Mouse (Mus musculus) MEL (cell line): ENCODE results near the gene Serpina1b. TPM values are rescaled to one million over a fixed set of nuclear protein-coding genes. Genes with fewer than 3 reads are reported as not detected.

Source experiments
- DNase-seq: peaks from one replicate; pipeline ENCODE4 v3.0.0; 2011; ENCODE audit warnings: low read depth, low spot score
- H3K27ac ChIP-seq: 2 replicates; pipeline ENCODE4 v1.5.1; 2012; ENCODE audit warnings: low read depth, mild to moderate bottlenecking, control low read depth, low read length, moderate library complexity; ENCODE audit not compliant: control insufficient read depth
- H3K27me3 ChIP-seq, 2 experiments: fragments of 150-350 bp in 1 of 2; sonication (generic) in 1 of 2; 2 replicates each; pipeline ENCODE4 v1.6.1; 2012; ENCODE audit warnings: low read length in 2 of 2, mild to moderate bottlenecking in 2 of 2, improper control_type of control experiment in 1 of 2, moderate library complexity in 1 of 2; ENCODE audit not compliant: insufficient read depth in 2 of 2, control insufficient read depth in 1 of 2
- H3K36me3 ChIP-seq, 2 experiments: 2 replicates each; pipeline ENCODE4 v1.6.1; 2012 to 2014; ENCODE audit warnings: low read length in 2 of 2, improper control_type of control experiment in 1 of 2, inconsistent platforms in 1 of 2, mild to moderate bottlenecking in 1 of 2; ENCODE audit not compliant: insufficient read depth in 2 of 2, control insufficient read depth in 1 of 2
- H3K4me1 ChIP-seq, 2 experiments: fragments of 150-350 bp in 1 of 2; sonication (generic) in 1 of 2; 2 replicates each; pipeline ENCODE4 v1.6.1; 2012; ENCODE audit warnings: low read length in 2 of 2, improper control_type of control experiment in 1 of 2, mild to moderate bottlenecking in 1 of 2; ENCODE audit not compliant: insufficient read depth in 2 of 2, control insufficient read depth in 1 of 2
- H3K4me3 ChIP-seq, 2 experiments: fragments of 150-350 bp in 1 of 2; sonication (generic) in 1 of 2; 2 replicates each; pipeline ENCODE4 v1.5.1; 2012; ENCODE audit warnings: low read depth in 2 of 2, low read length in 2 of 2, mild to moderate bottlenecking in 2 of 2, moderate library complexity in 2 of 2, control low read depth in 1 of 2, improper control_type of control experiment in 1 of 2; ENCODE audit not compliant: control insufficient read depth in 1 of 2, insufficient read depth in 1 of 2
- H3K79me2 ChIP-seq: 2 replicates; pipeline ENCODE4 v1.6.1; 2012; ENCODE audit warnings: mild to moderate bottlenecking, low read length, moderate library complexity; ENCODE audit not compliant: control insufficient read depth, poor library complexity, insufficient read depth
- H3K9ac ChIP-seq: 2 replicates; pipeline ENCODE4 v1.6.1; 2012; ENCODE audit warnings: low read depth, mild to moderate bottlenecking, control low read depth, low read length, moderate library complexity; ENCODE audit not compliant: control insufficient read depth, poor library complexity, severe bottlenecking
- H3K9me3 ChIP-seq: fragments of 150-350 bp; sonication (generic); replicated peaks from 2 replicates; pipeline ENCODE4 v1.6.1; 2012; ENCODE audit warnings: mild to moderate bottlenecking, low read length, improper control_type of control experiment, moderate library complexity; ENCODE audit not compliant: insufficient read depth
- BHLHE40 ChIP-seq: IDR thresholded peaks from 2 replicates; pipeline ENCODE4 v1.6.1; 2012; ENCODE audit warnings: low read depth, mild to moderate bottlenecking, inconsistent platforms, low read length, improper control_type of control experiment, borderline replicate concordance
- CHD2 ChIP-seq: IDR thresholded peaks from 2 replicates; pipeline ENCODE4 v1.6.1; 2011; ENCODE audit warnings: low read length, improper control_type of control experiment
- E2F4 ChIP-seq: IDR thresholded peaks from 2 replicates; pipeline ENCODE4 v1.6.1; 2011; ENCODE audit warnings: low read depth, low read length, improper control_type of control experiment, borderline replicate concordance
- EP300 ChIP-seq, 2 experiments: IDR thresholded peaks; 2 replicates each; pipeline ENCODE4 v1.6.1; 2011; ENCODE audit warnings: improper control_type of control experiment in 2 of 2, low read length in 2 of 2, low read depth in 1 of 2, mild to moderate bottlenecking in 1 of 2
- GABPA ChIP-seq: IDR thresholded peaks from 2 replicates; pipeline ENCODE4 v1.6.1; 2012; ENCODE audit warnings: low read depth, mild to moderate bottlenecking, inconsistent platforms, low read length, improper control_type of control experiment, moderate library complexity
- GATA1 ChIP-seq: IDR thresholded peaks from 2 replicates; pipeline ENCODE4 v1.6.1; 2011; ENCODE audit warnings: low read depth, low read length, improper control_type of control experiment
- MAX ChIP-seq: IDR thresholded peaks from 2 replicates; pipeline ENCODE4 v1.6.1; 2011; ENCODE audit warnings: low read length, improper control_type of control experiment
- MAZ ChIP-seq: IDR thresholded peaks from 2 replicates; pipeline ENCODE4 v1.6.1; 2012; ENCODE audit warnings: low read depth, mild to moderate bottlenecking, inconsistent platforms, low read length, improper control_type of control experiment
- MXI1 ChIP-seq: IDR thresholded peaks from 2 replicates; pipeline ENCODE4 v1.6.1; 2011; ENCODE audit warnings: mild to moderate bottlenecking, low read depth, low read length, improper control_type of control experiment
- NRF1 ChIP-seq: IDR thresholded peaks from 2 replicates; pipeline ENCODE4 v1.6.1; 2014; ENCODE audit warnings: low read depth, mild to moderate bottlenecking, inconsistent platforms, low read length, improper control_type of control experiment, moderate library complexity; ENCODE audit not compliant: poor library complexity, insufficient read depth, severe bottlenecking
- POLR2AphosphoS2 ChIP-seq: IDR thresholded peaks from 2 replicates; pipeline ENCODE4 v1.6.1; 2011; ENCODE audit warnings: low read length, improper control_type of control experiment
- POLR2AphosphoS5 ChIP-seq: IDR thresholded peaks from 2 replicates; pipeline ENCODE4 v1.6.1; 2012; ENCODE audit warnings: low read depth, borderline replicate concordance, mild to moderate bottlenecking, inconsistent platforms, low read length, moderate library complexity, mixed read lengths
- RAD21 ChIP-seq: IDR thresholded peaks from 2 replicates; pipeline ENCODE4 v1.6.1; 2011; ENCODE audit warnings: mild to moderate bottlenecking, low read depth, low read length, improper control_type of control experiment
- RCOR1 ChIP-seq: IDR thresholded peaks from 2 replicates; pipeline ENCODE4 v1.6.1; 2012; ENCODE audit warnings: low read depth, mild to moderate bottlenecking, inconsistent platforms, low read length, improper control_type of control experiment
- SMC3 ChIP-seq: IDR thresholded peaks from 2 replicates; pipeline ENCODE4 v1.6.1; 2011; ENCODE audit warnings: low read depth, low read length, improper control_type of control experiment
- TBP ChIP-seq: IDR thresholded peaks from 2 replicates; pipeline ENCODE4 v1.8.0; 2011; ENCODE audit warnings: low read depth, low read length, improper control_type of control experiment
- TCF12 ChIP-seq: IDR thresholded peaks from 2 replicates; pipeline ENCODE4 v1.6.1; 2014; ENCODE audit warnings: low read depth, mild to moderate bottlenecking, inconsistent platforms, low read length, improper control_type of control experiment, moderate library complexity
- UBTF ChIP-seq: IDR thresholded peaks from 2 replicates; pipeline ENCODE4 v1.6.1; 2012; ENCODE audit warnings: low read depth, mild to moderate bottlenecking, inconsistent platforms, low read length, improper control_type of control experiment, moderate library complexity, borderline replicate concordance; ENCODE audit not compliant: insufficient read depth
- USF2 ChIP-seq, 2 experiments: IDR thresholded peaks; 2 replicates each; pipeline ENCODE4 v1.6.1; 2011 to 2012; ENCODE audit warnings: improper control_type of control experiment in 2 of 2, low read length in 2 of 2, borderline replicate concordance in 1 of 2, inconsistent platforms in 1 of 2, low read depth in 1 of 2, mild to moderate bottlenecking in 1 of 2; ENCODE audit not compliant: insufficient read depth in 1 of 2
- ZC3H11A ChIP-seq: IDR thresholded peaks from 2 replicates; pipeline ENCODE4 v1.6.1; 2012; ENCODE audit warnings: low read depth, mild to moderate bottlenecking, inconsistent platforms, low read length, improper control_type of control experiment
- ZNF384 ChIP-seq: IDR thresholded peaks from 2 replicates; pipeline ENCODE4 v1.6.1; 2012; ENCODE audit warnings: low read depth, mild to moderate bottlenecking, inconsistent platforms, low read length, improper control_type of control experiment
- polyA plus RNA-seq, 2 experiments: library from polyadenylated mRNA; stranded (reverse) in 1 of 2; unstranded in 1 of 2; fragments of >175 nt in 1 of 2; fragments of >200 nt in 1 of 2; gene quantifications; 2 replicates each; pipeline versions ENCODE4 v1.2.1 to v1.2.4; 2012; ENCODE audit warnings: low replicate concordance in 2 of 2, low read depth in 1 of 2; ENCODE audit not compliant: insufficient read length in 2 of 2, insufficient read depth in 1 of 2, missing spikeins in 1 of 2
- total RNA-seq: library from RNA; depleted of rRNA; stranded (reverse); fragments of 300-350 nt; gene quantifications from 2 replicates; pipeline ENCODE4 v1.2.3, GENCODE M21; 2012

The Serpina1b gene
- total and polyA plus RNA-seq, 3 experiments, result not detected

DNA sequence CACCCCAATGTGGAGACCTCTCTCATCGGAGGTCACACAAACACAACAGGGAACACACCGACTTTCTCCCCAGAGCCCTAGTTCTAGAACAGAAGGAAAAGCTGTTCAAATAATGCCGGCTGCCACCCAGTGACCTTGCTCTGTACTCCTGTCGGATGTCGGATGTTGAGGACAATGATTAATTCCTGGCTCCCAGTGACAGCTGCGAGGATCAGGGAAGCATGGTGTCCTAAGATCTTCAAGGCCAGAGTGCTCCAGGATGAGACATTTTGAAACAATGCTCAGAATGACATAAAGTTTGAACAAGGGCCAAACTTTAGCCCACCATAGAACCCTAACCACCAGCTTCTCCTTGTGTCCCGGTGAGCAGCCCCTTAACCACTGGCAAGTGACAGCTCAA, 143.2 kb downstream of the Serpina1b start (continued):
- TF ChIP-seq SMC3 (no peak), POLR2AphosphoS2 (no peak)

DNA sequence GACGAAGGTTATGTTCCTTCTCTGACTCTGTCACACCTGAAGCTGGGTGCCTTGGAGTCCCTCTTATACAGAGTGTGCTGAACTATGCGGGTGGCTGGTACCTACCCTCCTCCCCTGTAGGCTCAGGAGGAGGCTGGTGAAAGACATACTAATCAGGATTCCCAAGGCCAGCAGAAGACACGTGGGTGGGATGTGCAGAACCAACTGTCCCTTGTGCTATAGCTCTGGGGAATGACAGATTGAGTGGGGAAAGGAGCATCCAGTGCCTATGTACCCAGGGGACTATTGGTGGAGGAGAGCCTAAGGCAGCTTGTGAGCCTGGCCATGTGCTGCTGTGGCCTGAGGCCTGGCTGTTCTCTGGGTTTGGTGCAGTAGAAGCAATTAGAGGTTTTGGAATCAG, 144.1 kb downstream of the Serpina1b start:
- no peaks in the 10 kb centered on the region for H3K36me3 ChIP-seq
- TF ChIP-seq CHD2 (no peak), E2F4 (no peak), MAZ (no peak), TBP (no peak), ZNF384 (no peak), POLR2AphosphoS5 (no peak), EP300 (IDR thresholded peaks at IDR 0.05; ENCODE audit: low read depth in 1 of 2, low read length in 2 of 2) (no peak), RCOR1 (no peak), GATA1 (no peak), NRF1 (no peak), BHLHE40 (no peak), ZC3H11A (no peak), MXI1 (no peak), MAX (no peak), UBTF (no peak), USF2 (IDR thresholded peaks at IDR 0.05; ENCODE audit: borderline replicate concordance in 1 of 2, insufficient read depth in 1 of 2, low read depth in 1 of 2, low read length in 2 of 2) (no peak), RAD21 (no peak)
- H3K27ac ChIP-seq, result no peak overlapping the region
- H3K9me3 ChIP-seq, result no peaks in the 10 kb centered on the region
- no peak overlapping the region for H3K4me3 ChIP-seq
- no peaks in the 10 kb centered on the region for H3K4me1 ChIP-seq
- no peaks in the 10 kb centered on the region for H3K79me2 ChIP-seq
- H3K9ac ChIP-seq, result no peak overlapping the region
- H3K27me3 ChIP-seq, result no peaks in the 10 kb centered on the region
- DNase-seq, result no peak

DNA sequence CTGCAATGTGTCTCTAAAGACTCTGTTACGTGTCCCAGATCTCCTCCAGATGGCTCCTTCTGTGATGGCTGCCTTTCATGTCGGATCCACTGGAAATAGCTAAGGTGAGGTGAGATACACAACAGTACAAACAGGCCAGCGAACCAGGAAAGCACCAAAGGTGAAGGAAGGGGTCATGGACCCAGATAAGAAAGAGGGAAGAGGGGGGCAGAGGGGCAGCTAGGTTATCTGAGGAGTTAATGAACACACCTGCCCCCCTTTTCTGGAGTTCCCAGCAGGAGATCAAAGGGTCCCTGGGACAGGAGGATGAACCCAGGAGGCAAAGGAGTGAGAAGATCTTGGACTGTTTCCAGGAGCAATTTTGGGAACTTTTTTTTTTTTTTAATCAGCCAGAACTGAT, 144.8 kb downstream of the Serpina1b start:
- no peak for DNase-seq
- Histone ChIP-seq H3K36me3 (no peaks in the 10 kb centered on the region), H3K9ac (no peak overlapping the region)
- no peak for TF ChIP-seq TCF12
- TF ChIP-seq GABPA, result no peak
- no peak for TF ChIP-seq SMC3
- TF ChIP-seq, all 39 proteins: peak for 0
- Histone ChIP-seq H3K27me3 (no peaks in the 10 kb centered on the region), H3K4me1 (no peaks in the 10 kb centered on the region), H3K9me3 (no peaks in the 10 kb centered on the region), H3K79me2 (no peaks in the 10 kb centered on the region), H3K27ac (no peak overlapping the region), H3K4me3 (no peak overlapping the region)
